Mouse (Mus musculus) lung, embryonic 14.5 days (tissue): ENCODE measurements at regions not wholly inside any gene's neighbourhood (a gene's known extent, or its start where the extent isn't known, plus 50 kb on each side); places are given as distances from the start of the nearest gene placed in this dataset.
A peak's percentile ranks its signal among the peaks of the same experiment; 100 is the strongest.

Experiments used
- ATAC-seq: fragments of 200-750 bp; cut with Nextera tagmentation; 2 replicates; pipeline ENCODE4 v1.8.0; 2017; ENCODE audit warnings: mild to moderate bottlenecking, moderate TSS enrichment, moderate library complexity; ENCODE audit not compliant: insufficient read depth
- DNase-seq: peaks from one replicate; pipeline ENCODE4 v3.0.0-alpha.2; 2015
- H3K27ac ChIP-seq: fragments of 300-500 bp; sonication (generic); 2 replicates; pipeline ENCODE4 v1.5.1; 2014; ENCODE audit warnings: low read depth, mild to moderate bottlenecking, moderate library complexity
- H3K27me3 ChIP-seq: fragments of 300-500 bp; sonication (generic); 2 replicates; pipeline ENCODE4 v1.6.1; 2014; ENCODE audit warnings: low read length, control low read depth; ENCODE audit not compliant: insufficient read depth
- H3K36me3 ChIP-seq: fragments of 300-500 bp; sonication (generic); 2 replicates; pipeline ENCODE4 v1.6.1; 2014; ENCODE audit warnings: control low read depth; ENCODE audit not compliant: insufficient read depth
- H3K4me1 ChIP-seq: fragments of 300-500 bp; sonication (generic); 2 replicates; pipeline ENCODE4 v1.6.1; 2014; ENCODE audit warnings: antibody characterized with exemption, control low read depth; ENCODE audit not compliant: insufficient read depth
- H3K4me2 ChIP-seq: fragments of 300-500 bp; sonication (generic); 2 replicates; pipeline ENCODE4 v1.6.1; 2014; ENCODE audit warnings: mild to moderate bottlenecking
- H3K4me3 ChIP-seq: fragments of 300-500 bp; sonication (generic); 2 replicates; pipeline ENCODE4 v1.5.1; 2014; ENCODE audit warnings: low read depth, low read length
- H3K9ac ChIP-seq: fragments of 300-500 bp; sonication (generic); 2 replicates; pipeline ENCODE4 v1.6.1; 2014
- H3K9me3 ChIP-seq: fragments of 300-500 bp; sonication (generic); 2 replicates; pipeline ENCODE4 v1.6.1; 2016; ENCODE audit warnings: low read depth, low read length, control low read depth
- CTCF ChIP-seq: IDR thresholded peaks from 2 replicates; pipeline ENCODE4 v1.5.1; 2016; ENCODE audit warnings: antibody characterized with exemption, low read depth
- WGBS: fragments of 180-500 bp; shearing (Covaris S2); extraction: QIAGEN DNeasy Blood & Tissue Kit; methylation state at CpG from one replicate; pipeline ENCODE4 v1.1.7; 2014; 5-methylcytosine and 5-hydroxymethylcytosine counted together

DNA sequence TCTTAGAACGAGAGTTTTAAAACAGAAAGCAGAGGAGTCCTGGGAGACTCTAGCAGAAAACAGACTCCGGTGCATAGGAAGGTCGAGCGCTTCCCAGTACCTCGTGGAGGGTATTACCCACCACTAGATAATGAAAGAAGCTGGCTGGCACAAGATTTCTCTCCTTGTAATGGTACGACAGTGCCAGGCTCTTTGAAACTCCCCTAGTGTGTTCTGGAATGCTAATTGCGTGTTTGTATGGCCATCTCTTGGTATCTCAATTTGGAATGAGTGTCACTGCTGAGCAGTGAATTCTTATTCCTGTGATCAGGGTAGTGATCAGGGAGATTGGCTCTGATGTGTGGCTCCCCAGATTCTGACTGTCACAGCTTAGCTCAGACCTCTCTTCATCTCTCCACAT, 158.8 kb upstream of the Arrdc4 start:
- Histone ChIP-seq H3K27me3 (no peaks in the 10 kb centered on the region), H3K9ac (no peak overlapping the region), H3K36me3 (no peaks in the 10 kb centered on the region), H3K4me2 (no peak overlapping the region), H3K4me1 (no peaks in the 10 kb centered on the region), H3K4me3 (no peak overlapping the region), H3K27ac (no peak overlapping the region), H3K9me3 (no peaks in the 10 kb centered on the region)
- ATAC-seq: no peak
- no peak for TF ChIP-seq CTCF
- 82% methylated on average over 7 of the region's 7 CpGs for WGBS
- DNase-seq: no peak

DNA sequence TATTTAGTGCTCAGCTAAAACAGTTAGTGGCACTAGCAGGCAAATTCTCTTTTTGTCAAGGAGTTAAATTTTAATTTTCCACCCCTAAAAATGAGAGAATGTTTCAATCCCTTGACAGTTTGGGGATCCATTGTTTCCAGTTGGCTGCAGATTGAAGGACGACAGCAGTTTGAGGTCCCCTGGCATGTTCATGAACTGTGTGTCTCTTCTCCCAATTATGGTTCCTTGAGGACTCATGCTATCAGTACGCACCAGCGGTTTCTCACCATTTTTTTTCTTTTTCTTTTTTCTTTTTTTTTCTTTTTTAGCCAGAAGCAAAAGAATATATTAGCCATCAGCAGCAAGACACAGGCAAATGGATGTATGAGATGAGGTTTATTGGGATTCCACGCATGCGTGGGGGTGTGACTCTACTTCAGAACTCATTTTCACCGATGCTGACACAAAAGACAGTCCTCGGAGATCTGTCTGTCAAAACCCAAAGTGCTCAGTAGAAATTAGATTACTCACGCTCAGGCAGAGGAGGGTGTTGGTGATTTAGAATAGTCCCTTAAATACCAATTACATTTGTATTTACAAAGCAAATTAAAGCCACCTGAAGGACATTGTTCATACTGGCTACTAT, 157.8 kb upstream of the Arrdc4 start:
- ATAC-seq (no peak), DNase-seq (no peak)
- TF ChIP-seq CTCF: no peak
- WGBS: 80% methylated on average over 8 of the region's 8 CpGs
- H3K4me1 ChIP-seq: no peaks in the 10 kb centered on the region
- no peak overlapping the region for H3K9ac ChIP-seq
- H3K9me3 ChIP-seq: no peaks in the 10 kb centered on the region
- no peaks in the 10 kb centered on the region for H3K36me3 ChIP-seq
- no peak overlapping the region for H3K4me2 ChIP-seq
- no peak overlapping the region for H3K4me3 ChIP-seq
- no peaks in the 10 kb centered on the region for H3K27me3 ChIP-seq
- no peak overlapping the region for H3K27ac ChIP-seq

DNA sequence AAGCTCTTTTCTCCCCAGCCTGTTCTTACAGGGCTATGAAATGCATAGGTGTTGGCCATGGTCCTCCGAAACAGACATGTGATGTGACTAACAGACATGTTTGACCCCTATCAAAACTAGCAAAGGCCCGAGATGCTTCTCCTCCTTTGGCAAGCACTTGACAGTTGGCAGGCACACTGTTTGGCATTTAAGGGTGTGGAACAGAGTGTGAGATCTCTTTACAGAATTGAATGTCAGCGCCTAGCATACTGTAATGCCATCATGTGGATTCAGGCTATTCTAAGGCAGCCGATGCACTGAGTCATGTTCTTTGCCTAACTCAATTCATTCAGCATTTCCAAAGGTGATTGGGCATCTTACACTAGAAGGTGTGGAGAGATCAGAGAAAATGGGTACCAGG, 156.8 kb upstream of the Arrdc4 start:
- H3K4me3 ChIP-seq: no peak overlapping the region
- H3K27ac ChIP-seq: no peak overlapping the region
- H3K9me3 ChIP-seq: no peaks in the 10 kb centered on the region
- TF ChIP-seq CTCF: no peak
- DNase-seq (no peak), ATAC-seq (no peak)
- no peaks in the 10 kb centered on the region for H3K4me1 ChIP-seq
- H3K27me3 ChIP-seq: no peaks in the 10 kb centered on the region
- 78% methylated on average over 4 of the region's 4 CpGs for WGBS
- H3K9ac ChIP-seq: no peak overlapping the region
- no peaks in the 10 kb centered on the region for H3K36me3 ChIP-seq
- H3K4me2 ChIP-seq: no peak overlapping the region

DNA sequence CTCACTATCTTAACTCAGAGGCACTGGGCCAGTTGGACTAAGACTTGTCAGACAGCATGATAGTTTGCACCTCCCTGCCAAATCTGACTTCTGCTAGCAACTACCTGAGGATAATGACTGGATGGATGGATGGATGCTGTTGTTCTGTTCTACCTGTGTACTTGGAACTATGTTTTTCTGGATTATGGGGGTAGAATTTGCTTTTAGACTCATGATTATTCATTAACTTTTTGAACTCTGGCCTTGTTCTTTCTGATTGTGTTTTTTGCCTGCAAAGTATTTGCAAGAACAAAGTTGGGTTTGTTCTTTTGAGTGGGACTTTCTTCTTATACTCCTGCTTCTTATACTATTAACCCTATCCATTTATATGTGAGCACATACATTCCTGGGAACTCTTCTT, 137.1 kb upstream of the Arrdc4 start:
- no peak overlapping the region for H3K27ac ChIP-seq
- no peaks in the 10 kb centered on the region for H3K36me3 ChIP-seq
- H3K4me2 ChIP-seq: no peak overlapping the region
- H3K9me3 ChIP-seq: no peaks in the 10 kb centered on the region
- H3K4me1 ChIP-seq: no peaks in the 10 kb centered on the region
- no peak overlapping the region for H3K4me3 ChIP-seq
- no peak for ATAC-seq
- no peak for DNase-seq
- TF ChIP-seq CTCF: no peak
- no peak overlapping the region for H3K9ac ChIP-seq
- no peaks in the 10 kb centered on the region for H3K27me3 ChIP-seq

DNA sequence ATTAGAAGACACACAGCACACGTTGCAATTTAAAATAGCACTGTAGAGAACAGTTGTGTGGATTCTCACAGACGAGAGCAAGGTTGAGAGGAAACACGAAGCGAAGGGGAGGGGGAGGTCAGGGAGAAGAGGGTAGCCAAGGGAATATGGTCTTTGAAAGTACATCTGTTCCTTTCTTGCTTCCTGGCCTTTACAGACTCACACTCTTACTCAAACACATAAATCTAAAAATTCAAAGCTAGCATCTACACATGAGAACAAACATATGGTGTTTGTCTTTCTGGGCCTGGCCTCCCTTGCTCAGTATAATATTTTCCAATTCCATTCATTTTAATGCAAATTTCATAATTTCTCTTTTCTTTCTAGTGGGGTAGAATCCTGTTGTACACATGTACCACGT, 124.0 kb upstream of the Arrdc4 start:
- Histone ChIP-seq H3K9me3 (no peaks in the 10 kb centered on the region), H3K27me3 (no peaks in the 10 kb centered on the region), H3K36me3 (no peaks in the 10 kb centered on the region), H3K4me3 (no peak overlapping the region), H3K27ac (no peak overlapping the region), H3K4me2 (no peak overlapping the region), H3K9ac (no peak overlapping the region), H3K4me1 (no peaks in the 10 kb centered on the region)
- DNase-seq (peak; percentile 25), ATAC-seq (no peak)
- TF ChIP-seq CTCF: no peak
- WGBS: 33% methylated on average over 5 of the region's 5 CpGs

DNA sequence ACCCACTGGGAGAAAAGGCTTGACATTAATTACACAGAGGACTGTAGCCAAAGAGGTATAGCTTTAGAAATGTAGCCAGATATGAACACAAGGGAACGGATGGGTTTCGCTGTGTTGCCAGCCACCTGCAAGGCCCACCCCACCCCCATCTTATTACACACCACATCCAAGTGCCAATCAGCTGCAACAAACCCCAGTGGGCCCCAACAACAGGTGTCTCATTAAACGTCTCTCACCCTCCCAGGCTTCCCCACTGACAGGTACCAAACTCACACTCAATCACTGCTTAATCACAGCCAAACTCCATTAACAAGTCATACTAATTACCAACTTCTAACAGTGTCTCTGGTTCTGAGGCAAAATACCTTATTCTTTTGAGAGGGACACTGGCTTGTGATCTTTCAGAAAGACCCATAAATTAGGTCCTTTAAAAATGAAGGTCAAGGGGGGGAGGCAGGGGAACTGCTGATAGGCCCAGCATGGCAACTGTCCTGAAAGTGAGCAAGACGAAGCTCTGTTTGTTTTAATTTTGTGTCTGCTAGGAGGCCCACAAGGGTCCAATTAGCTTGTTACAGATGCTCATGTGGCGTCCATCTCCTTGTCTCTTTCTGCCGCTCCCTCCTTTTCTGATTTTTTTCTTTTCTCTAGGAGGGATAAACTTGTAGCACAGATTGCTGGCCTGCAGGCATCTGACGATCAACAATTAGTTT, 115.4 kb upstream of the Arrdc4 start:
- TF ChIP-seq CTCF: no peak
- Histone ChIP-seq H3K27ac (no peak overlapping the region), H3K27me3 (no peaks in the 10 kb centered on the region), H3K9me3 (no peaks in the 10 kb centered on the region), H3K4me2 (no peak overlapping the region), H3K4me1 (no peaks in the 10 kb centered on the region), H3K4me3 (no peak overlapping the region), H3K36me3 (no peaks in the 10 kb centered on the region), H3K9ac (no peak overlapping the region)
- no peak for DNase-seq
- 53% methylated on average over 7 of the region's 7 CpGs for WGBS
- ATAC-seq: no peak

DNA sequence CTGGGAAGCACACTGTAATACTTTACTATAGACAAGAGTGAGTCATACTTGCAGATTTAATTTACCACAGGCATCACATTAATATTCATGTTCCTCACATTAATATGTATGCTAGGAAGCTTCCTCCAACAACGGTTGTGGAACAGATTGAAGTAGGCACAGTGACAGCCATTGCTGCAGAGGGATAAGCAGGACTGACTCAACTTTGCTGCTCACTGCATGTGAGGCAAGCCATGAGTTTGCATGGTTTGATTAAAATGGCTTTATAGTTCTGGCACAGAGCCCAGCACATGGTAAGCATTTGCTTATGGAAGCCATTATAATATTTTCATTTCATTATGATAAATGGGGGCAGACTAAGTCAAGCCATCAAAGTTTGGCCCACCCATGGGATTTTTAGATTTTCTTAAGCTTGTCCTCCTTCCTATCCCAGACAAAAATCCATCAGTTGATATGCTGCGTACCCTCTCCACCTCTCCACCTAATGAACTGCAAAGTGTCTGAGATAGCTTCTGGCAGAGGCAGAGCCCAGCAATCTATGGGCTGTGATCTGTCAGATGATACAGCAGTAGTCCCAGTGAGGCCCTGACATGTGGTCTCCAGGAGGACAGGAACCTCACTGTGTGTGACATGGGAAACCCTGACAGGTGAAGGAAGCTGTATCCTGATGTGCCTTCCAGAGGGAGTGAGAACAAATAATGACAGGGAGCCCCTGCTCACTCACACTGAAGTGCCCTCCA, 109.6 kb upstream of the Arrdc4 start:
- no peak for TF ChIP-seq CTCF
- Histone ChIP-seq H3K27ac (no peak overlapping the region), H3K4me1 (no peaks in the 10 kb centered on the region), H3K4me3 (no peak overlapping the region), H3K4me2 (no peak overlapping the region), H3K27me3 (no peaks in the 10 kb centered on the region), H3K9ac (no peak overlapping the region), H3K36me3 (no peaks in the 10 kb centered on the region), H3K9me3 (no peaks in the 10 kb centered on the region)
- DNase-seq: peak; percentile 86
- WGBS: 37% methylated on average over 2 of the region's 2 CpGs
- peak; percentile 82; the same call in 1 of the 2 replicates for ATAC-seq
